ENCODE assay signal across 8 mouse cellular contexts in genomic region chr6:37723337-37723736, GRCm38 (mm10).
DNase-seq lines count a peak whose midpoint lies in the region; ATAC-seq lines count a peak whose summit lies in the region.

No protein-coding gene starts in this region.

- DNase-seq in layer of hippocampus, adult 11-12 months (ENCODE audit: low spot score), result peak; percentile 62
- no peak for DNase-seq in layer of hippocampus, postnatal 36 days
- DNase-seq in MN1 (ENCODE audit: low spot score), result peak; percentile 81
- peak; percentile 34 for DNase-seq in cerebellum, adult 9-11 months
- DNase-seq in lung, postnatal 25 days (ENCODE audit: low spot score), result peak; percentile 72
- DNase-seq in thymus, postnatal 0 days (ENCODE audit: low spot score), result no peak
- DNase-seq in thymus, postnatal 36 days, result no peak

- peak; percentile 70 to 86 for ATAC-seq in hematopoietic stem cell, adult 5-6 weeks (replicated peaks in 1 of 2; ENCODE audit: insufficient read depth in 1 of 2, low FRiP score in 2 of 2, low TSS enrichment in 1 of 2, low read depth in 1 of 2, poor library complexity in 2 of 2, severe bottlenecking in 2 of 2)

Comparison
In these comparisons a context has a peak if more than half of its experiments do, and no peak if none do; other contexts are left out.
1. DNase-seq: peak in layer of hippocampus, adult 11-12 months (single experiment), MN1 (single experiment), cerebellum, adult 9-11 months (single experiment) and lung, postnatal 25 days (single experiment); none in layer of hippocampus, postnatal 36 days (0 of 2), thymus, postnatal 0 days (single experiment) and thymus, postnatal 36 days (0 of 2).